Mouse (Mus musculus): Measurements from ENCODE around the gene Adam23.

DNA sequence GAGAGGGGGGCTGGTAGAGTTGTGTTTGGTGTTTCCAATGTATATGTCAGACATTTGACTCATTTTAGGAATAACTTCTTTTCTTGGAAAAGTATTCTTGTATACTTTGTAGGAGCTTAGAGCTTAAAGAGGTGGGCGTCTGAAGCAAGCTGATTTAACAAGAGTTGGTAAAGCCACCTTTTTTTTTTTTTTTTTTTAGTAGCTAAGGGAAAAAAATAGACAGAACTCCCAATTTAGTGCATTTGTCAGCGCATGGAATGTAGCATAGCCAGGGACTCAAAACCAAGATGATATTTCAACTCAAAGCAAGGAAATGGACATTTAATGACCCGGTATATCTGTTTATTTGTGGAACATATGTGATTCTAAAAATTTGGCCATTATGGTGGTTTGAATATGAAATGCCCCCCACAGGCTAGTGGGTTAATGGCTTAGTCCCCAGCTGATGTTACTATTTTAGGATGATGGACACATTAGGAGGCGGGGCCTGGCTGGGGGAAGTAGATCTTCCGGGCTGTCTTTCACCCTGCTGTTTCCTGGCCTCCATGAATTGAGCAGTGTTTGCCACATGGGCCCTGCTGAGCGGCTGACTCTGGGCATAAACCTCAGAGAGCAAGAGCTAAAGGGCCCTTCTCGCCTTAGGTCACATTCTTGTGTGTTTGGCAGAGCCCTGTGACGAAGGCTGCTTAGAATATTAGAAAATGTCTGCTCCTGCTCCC, 12.3 kb downstream of the Adam23 start:
- TF ChIP-seq MXI1 (IDR thresholded peaks at IDR 0.05; ENCODE audit: low read depth, low read length) = no peak
- TF ChIP-seq BHLHE40 (IDR thresholded peaks at IDR 0.05; ENCODE audit: low read depth, low read length) = no peak

Measured in CH12.LX (cell line).